Mouse (Mus musculus) bone marrow, adult 2 months (tissue): ENCODE data around the gene Kiss1r.

Source experiments
- CTCF ChIP-seq: fragments of 200-500 bp; IDR thresholded peaks from 2 replicates; pipeline ENCODE4 v1.5.1; 2011; ENCODE audit warnings: low read length, control low read depth; ENCODE audit not compliant: control insufficient read depth, insufficient read depth
- POLR2A ChIP-seq: fragments of 200-500 bp; IDR thresholded peaks from 2 replicates; pipeline ENCODE4 v1.6.1; 2011; ENCODE audit warnings: low read depth, mild to moderate bottlenecking, control low read depth, low read length, borderline replicate concordance; ENCODE audit not compliant: control insufficient read depth

DNA sequence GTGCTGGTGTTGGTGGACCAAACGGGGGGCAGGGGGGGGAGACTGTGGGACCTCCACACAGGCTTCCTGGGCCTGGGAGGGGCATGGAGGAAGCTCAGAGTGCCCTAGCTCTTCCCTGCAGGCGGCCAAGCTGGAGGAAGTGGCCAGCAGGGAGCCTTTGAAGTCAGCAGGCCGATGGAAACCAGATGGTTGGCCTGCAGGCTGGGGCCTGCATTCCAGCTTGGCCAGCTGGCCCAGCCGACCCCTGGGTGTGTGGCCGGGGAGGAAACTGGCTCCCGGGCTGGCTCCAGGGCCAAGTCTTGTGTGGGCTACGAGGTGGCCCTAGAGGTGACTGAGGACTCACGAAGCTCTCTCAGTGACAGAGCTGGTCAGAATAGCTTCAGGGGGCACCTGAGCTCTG, 16.0 kb downstream of the Kiss1r start:
- TF ChIP-seq CTCF = no peak
- TF ChIP-seq POLR2A = no peak
